Mouse (Mus musculus) E14TG2a.4 (cell line): ENCODE measurements at regions not wholly inside any gene's neighbourhood (a gene's known extent, or its start where the extent isn't known, plus 50 kb on each side); places are given as distances from the start of the nearest gene placed in this dataset.

Source experiments
- CTCF ChIP-seq: conservative IDR thresholded peaks from 2 replicates; pipeline ENCODE4 v1.5.1; 2014; ENCODE audit warnings: low read length
- POU5F1 ChIP-seq: IDR thresholded peaks from 2 replicates; pipeline ENCODE4 v1.6.1; 2014; ENCODE audit warnings: low read length, borderline replicate concordance

DNA sequence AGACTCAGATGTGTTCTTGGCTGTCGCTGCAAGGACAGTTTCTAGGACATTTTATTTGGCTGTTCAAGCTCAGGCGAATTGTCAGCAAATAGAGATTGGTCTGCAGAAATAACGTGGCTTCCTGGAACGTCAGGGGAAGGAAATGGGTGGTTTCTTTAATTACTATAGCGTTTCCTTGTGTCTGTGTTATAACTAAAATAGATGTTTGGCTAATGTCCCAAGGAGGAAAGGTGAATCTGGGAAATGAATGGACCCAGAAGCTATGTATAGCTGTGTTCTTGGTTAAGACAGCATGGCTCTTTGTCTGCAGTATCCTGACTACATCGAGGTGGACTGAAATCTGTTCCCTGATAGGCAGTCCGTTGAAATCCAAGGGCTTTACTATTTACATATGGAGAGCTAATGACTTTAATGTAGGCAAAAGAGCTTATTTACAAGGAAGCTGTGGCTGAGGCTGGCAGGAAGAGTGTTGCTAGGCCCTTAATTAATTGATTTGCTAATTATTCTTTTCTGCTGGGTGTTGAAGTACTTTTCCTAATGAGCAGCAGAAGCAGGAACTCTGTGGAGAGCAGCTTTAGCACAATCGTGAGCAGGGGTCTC is 136.9 kb upstream of the Rap1b start:
- TF ChIP-seq CTCF: no peak
- TF ChIP-seq POU5F1: no peak
